Mouse (Mus musculus): Measurements from ENCODE around the gene Ccdc186. TPM values are rescaled to one million over a fixed set of nuclear protein-coding genes. Genes with fewer than 3 reads are reported as not detected.

The Ccdc186 gene
- total and polyA plus RNA-seq, 3 experiments, result 2.2 to 7.5 (median 3.4) TPM

- dilution Hi-C loops (cut with MboI; ENCODE audit: extremely low pct_ligation_motif_present, extremely low pct_unique_long_range_greater_than_20kb, low sequenced_read_pairs) (no loop called here), in situ Hi-C loops (cut with MboI; ENCODE audit: low pct_ligation_motif_present, low pct_unique_long_range_greater_than_20kb, low sequenced_read_pairs) (loop anchor here (5.0 kb wide), 1 partner anchor 349 kb away; no protein-coding TSS in a partner anchor)
- no peak for TF ChIP-seq JUND (conservative IDR thresholded peaks at IDR 0.05; ENCODE audit: low read depth, low read length)
- TF ChIP-seq ZNF384 (IDR thresholded peaks at IDR 0.05; ENCODE audit: low read depth, low read length), result no peak
- TF ChIP-seq ELF1 (IDR thresholded peaks at IDR 0.05; ENCODE audit: low read depth, low read length), result no peak
- TF ChIP-seq ZC3H11A (IDR thresholded peaks at IDR 0.05; ENCODE audit: low read depth, low read length), result no peak
- TF ChIP-seq SIN3A (IDR thresholded peaks at IDR 0.05; ENCODE audit: low read length), result no peak
- no peak for TF ChIP-seq JUN (IDR thresholded peaks at IDR 0.05; ENCODE audit: insufficient read depth, low read depth, low read length)
- TF ChIP-seq E2F4 (IDR thresholded peaks at IDR 0.05; ENCODE audit: insufficient replicate concordance, low read depth, low read length), result no peak
- TF ChIP-seq POLR2A (IDR thresholded peaks at IDR 0.05; ENCODE audit: low read depth, low read length), result no peak
- Histone ChIP-seq H3K9me3 (replicated peaks; ENCODE audit: low read length) (no peaks in the 10 kb centered on the region), H3K9ac (ENCODE audit: insufficient read depth, low read depth) (no peak overlapping the region), H3K4me3 (replicated peaks in 1 of 3; ENCODE audit: low read depth in 2 of 3, low read length in 2 of 3, poor library complexity in 1 of 3) (no peak overlapping the region), H3K4me2 (ENCODE audit: insufficient read depth, low read depth, poor library complexity, severe bottlenecking) (no peak overlapping the region), H3K36me3 (replicated peaks in 1 of 2; ENCODE audit: control insufficient read depth in 1 of 2, insufficient read depth in 1 of 2, low read length in 1 of 2) (no peaks in the 10 kb centered on the region), H3K27ac (ENCODE audit: insufficient read depth, low read depth) (no peak overlapping the region), H3K79me2 (replicated peaks; ENCODE audit: control insufficient read depth, extremely low read depth, insufficient read depth, poor library complexity, severe bottlenecking) (no peaks in the 10 kb centered on the region), H3K4me1 (ENCODE audit: control insufficient read depth in 1 of 2, insufficient read depth in 2 of 2) (peaks cover 11 to 46% of the 10 kb centered on the region in 2 experiments), H3K27me3 (replicated peaks) (no peaks in the 10 kb centered on the region)
- no peak for DNase-seq (ENCODE audit: extremely low read depth)
Observed at GRCm38 (mm10) chr19:56775893-56776718, 45.9 kb downstream of the Ccdc186 start.

- Histone ChIP-seq H3K36me3 (replicated peaks in 1 of 2; ENCODE audit: control insufficient read depth in 1 of 2, insufficient read depth in 1 of 2, low read length in 1 of 2) (no peaks in the 10 kb centered on the region), H3K9ac (ENCODE audit: insufficient read depth, low read depth) (no peak overlapping the region), H3K79me2 (replicated peaks; ENCODE audit: control insufficient read depth, extremely low read depth, insufficient read depth, poor library complexity, severe bottlenecking) (no peaks in the 10 kb centered on the region), H3K4me2 (ENCODE audit: insufficient read depth, low read depth, poor library complexity, severe bottlenecking) (0 out of 2 replicates have a peak overlapping the region, but pooled peaks have one; percentile 55), H3K27ac (ENCODE audit: insufficient read depth, low read depth) (no peak overlapping the region), H3K9me3 (replicated peaks; ENCODE audit: low read length) (no peaks in the 10 kb centered on the region), H3K4me3 (replicated peaks in 1 of 3; ENCODE audit: low read depth in 2 of 3, low read length in 2 of 3, poor library complexity in 1 of 3) (no peak overlapping the region), H3K27me3 (replicated peaks) (no peaks in the 10 kb centered on the region), H3K4me1 (ENCODE audit: control insufficient read depth in 1 of 2, insufficient read depth in 2 of 2) (peaks cover 11 to 55% of the 10 kb centered on the region in 2 experiments)
- dilution Hi-C loops (cut with MboI; ENCODE audit: extremely low pct_ligation_motif_present, extremely low pct_unique_long_range_greater_than_20kb, low sequenced_read_pairs), result no loop called here
- in situ Hi-C loops (cut with MboI; ENCODE audit: low pct_ligation_motif_present, low pct_unique_long_range_greater_than_20kb, low sequenced_read_pairs), result loop anchor here (5.0 kb wide), 1 partner anchor 348 kb away; no protein-coding TSS in a partner anchor
- TF ChIP-seq HCFC1 (IDR thresholded peaks at IDR 0.05; ENCODE audit: low read depth, low read length) (no peak), E2F4 (IDR thresholded peaks at IDR 0.05; ENCODE audit: insufficient replicate concordance, low read depth, low read length) (no peak), POLR2AphosphoS2 (IDR thresholded peaks at IDR 0.05; ENCODE audit: low read depth, low read length) (no peak), SMC3 (IDR thresholded peaks at IDR 0.05; ENCODE audit: low read depth, low read length) (no peak), ZNF384 (IDR thresholded peaks at IDR 0.05; ENCODE audit: low read depth, low read length) (no peak), ZMIZ1 (IDR thresholded peaks at IDR 0.05; ENCODE audit: low read depth, low read length) (no peak), MAX (IDR thresholded peaks at IDR 0.05; ENCODE audit: low read length) (no peak), TCF12 (IDR thresholded peaks at IDR 0.05; ENCODE audit: low read depth, low read length) (no peak), POLR2A (IDR thresholded peaks at IDR 0.05; ENCODE audit: low read depth, low read length) (no peak)
- no peak for DNase-seq (ENCODE audit: extremely low read depth)
Observed at GRCm38 (mm10) chr19:56774971-56775892, 46.8 kb downstream of the Ccdc186 start.

All from CH12.LX (cell line).